Mouse (Mus musculus): ENCODE results near the gene Olfr90.

GRCm38 (mm10) chr17:37065993-37066392 lies 22.3 kb downstream of the Olfr90 start:
- TF ChIP-seq POLR2A (IDR thresholded peaks at IDR 0.05; ENCODE audit: low read depth, low read length) = no peak
- no peak for TF ChIP-seq CTCF (IDR thresholded peaks at IDR 0.05; ENCODE audit: extremely low read depth, insufficient read depth, insufficient read length, insufficient replicate concordance)

All from spleen, adult 2 months (tissue).